Mouse (Mus musculus) common myeloid progenitor, adult 5-6 weeks (primary cell): Measurements from ENCODE around the gene Parp1. TPM values are rescaled to one million over a fixed set of nuclear protein-coding genes. Genes with fewer than 3 reads are reported as not detected.

Experiments used
- ATAC-seq: replicated peaks from 2 replicates; pipeline ENCODE4 v1.8.0; 2016; ENCODE audit warnings: low read depth, mild to moderate bottlenecking, moderate TSS enrichment, inconsistent platforms; ENCODE audit not compliant: poor library complexity, severe bottlenecking
- total RNA-seq: library from RNA; stranded (forward); fragments of 200-1000, 187-1606 nt; gene quantifications from 2 replicates; pipeline ENCODE4 v1.2.3, GENCODE M21; 2017

Parp1 gene
- 215 and 222 TPM in 2 replicates for total RNA-seq

GRCm38 (mm10) chr1:180568761-180569452 lies at the start of gene Parp1:
Parp1 (plus strand) TSS chr1:180568924.
- peak; percentile 92 for ATAC-seq

- 0 out of 2 replicates have a peak, but pooled peaks have one; percentile 29 for ATAC-seq
Measured at GRCm38 (mm10) chr1:180519520-180519919, 49.2 kb upstream of the Parp1 start.

- ATAC-seq, result no peak
Measured at GRCm38 (mm10) chr1:180520190-180520589, 48.5 kb upstream of the Parp1 start.

- ATAC-seq, result no peak
Measured at GRCm38 (mm10) chr1:180523320-180523719, 45.4 kb upstream of the Parp1 start.

- ATAC-seq, result no peak
Measured at GRCm38 (mm10) chr1:180525301-180525700, 43.4 kb upstream of the Parp1 start.

GRCm38 (mm10) chr1:180529847-180530246 lies 38.9 kb upstream of the Parp1 start:
- no peak for ATAC-seq

GRCm38 (mm10) chr1:180530457-180531263 lies 38.1 kb upstream of the Parp1 start:
- ATAC-seq, result no peak

- no peak for ATAC-seq
Measured at GRCm38 (mm10) chr1:180532671-180533070, 36.1 kb upstream of the Parp1 start.

- ATAC-seq, result peak; percentile 85
Measured at GRCm38 (mm10) chr1:180536719-180537118, 32.0 kb upstream of the Parp1 start.

GRCm38 (mm10) chr1:180541251-180541650 lies 27.5 kb upstream of the Parp1 start:
- ATAC-seq, result peak; percentile 16; the same call in 1 of the 2 replicates

- no peak for ATAC-seq
Measured at GRCm38 (mm10) chr1:180541883-180542711, 26.6 kb upstream of the Parp1 start.

GRCm38 (mm10) chr1:180542712-180543371 lies 25.9 kb upstream of the Parp1 start:
- ATAC-seq, result no peak

GRCm38 (mm10) chr1:180545918-180546545 lies 22.7 kb upstream of the Parp1 start:
- peak; percentile 37; the same call in 1 of the 2 replicates for ATAC-seq

- no peak for ATAC-seq
Measured at GRCm38 (mm10) chr1:180546798-180547750, 21.6 kb upstream of the Parp1 start.

- peak; percentile 22; the same call in 1 of the 2 replicates for ATAC-seq
Measured at GRCm38 (mm10) chr1:180547751-180548669, 20.7 kb upstream of the Parp1 start.

- ATAC-seq, result no peak
Measured at GRCm38 (mm10) chr1:180549539-180550308, 19.0 kb upstream of the Parp1 start.
